Mouse (Mus musculus) limb, embryonic 11.5 days (tissue): ENCODE data around the gene Prg3. TPM values are rescaled to one million over a fixed set of nuclear protein-coding genes. Genes with fewer than 3 reads are reported as not detected.
A peak's percentile ranks its signal among the peaks of the same experiment; 100 is the strongest.

ENCODE experiments used
- ATAC-seq: fragments of 200-750 bp; cut with Nextera tagmentation; 2 replicates; pipeline ENCODE4 v1.8.0; 2017; ENCODE audit warnings: low read depth; ENCODE audit not compliant: insufficient number of reproducible peaks, low FRiP score, low TSS enrichment
- DNase-seq: peaks from one replicate; pipeline ENCODE4 v3.0.0-alpha.2; 2015; ENCODE audit warnings: low spot score
- H3K27ac ChIP-seq: fragments of 300-500 bp; sonication (generic); replicated peaks from 2 replicates; pipeline ENCODE4 v1.5.1; 2014; ENCODE audit warnings: low read depth, mild to moderate bottlenecking, low read length
- H3K27me3 ChIP-seq: fragments of 300-500 bp; sonication (generic); 2 replicates; pipeline ENCODE4 v1.6.1; 2014; ENCODE audit warnings: mild to moderate bottlenecking, low read length, mixed read lengths; ENCODE audit not compliant: control insufficient read depth, insufficient read depth
- H3K36me3 ChIP-seq: fragments of 300-500 bp; sonication (generic); 2 replicates; pipeline ENCODE4 v1.6.1; 2014; ENCODE audit warnings: mild to moderate bottlenecking, low read length, moderate library complexity, mixed read lengths; ENCODE audit not compliant: control insufficient read depth, insufficient read depth
- H3K4me1 ChIP-seq: fragments of 300-500 bp; sonication (generic); 2 replicates; pipeline ENCODE4 v1.6.1; 2014; ENCODE audit warnings: low read length, mixed read lengths; ENCODE audit not compliant: control insufficient read depth, insufficient read depth
- H3K4me2 ChIP-seq: fragments of 300-500 bp; sonication (generic); 2 replicates; pipeline ENCODE4 v1.6.1; 2014; ENCODE audit warnings: low read depth, mild to moderate bottlenecking, moderate library complexity; ENCODE audit not compliant: severe bottlenecking
- H3K4me3 ChIP-seq: fragments of 300-500 bp; sonication (generic); 2 replicates; pipeline ENCODE4 v1.5.1; 2014; ENCODE audit warnings: low read depth, low read length
- H3K9ac ChIP-seq: fragments of 300-500 bp; sonication (generic); 2 replicates; pipeline ENCODE4 v1.6.1; 2014; ENCODE audit warnings: mild to moderate bottlenecking, low read length
- H3K9me3 ChIP-seq: fragments of 300-500 bp; sonication (generic); 2 replicates; pipeline ENCODE4 v1.6.1; 2016; ENCODE audit warnings: low read length; ENCODE audit not compliant: control insufficient read depth
- WGBS: fragments of 180-500 bp; shearing (Covaris S2); extraction: QIAGEN DNeasy Blood & Tissue Kit; methylation state at CpG from one replicate; pipeline ENCODE4 v1.1.7; 2014; 5-methylcytosine and 5-hydroxymethylcytosine counted together
- polyA plus RNA-seq: library from polyadenylated mRNA; unstranded; fragments of >200 nt; fragmentation: Nextera tagmentation; extraction: Ambion mirVana; gene quantifications from 2 replicates; pipeline ENCODE4 v1.2.1, GENCODE M21; 2014

The Prg3 gene
- polyA plus RNA-seq, 1 experiment from 2014 or later, result not detected

DNA sequence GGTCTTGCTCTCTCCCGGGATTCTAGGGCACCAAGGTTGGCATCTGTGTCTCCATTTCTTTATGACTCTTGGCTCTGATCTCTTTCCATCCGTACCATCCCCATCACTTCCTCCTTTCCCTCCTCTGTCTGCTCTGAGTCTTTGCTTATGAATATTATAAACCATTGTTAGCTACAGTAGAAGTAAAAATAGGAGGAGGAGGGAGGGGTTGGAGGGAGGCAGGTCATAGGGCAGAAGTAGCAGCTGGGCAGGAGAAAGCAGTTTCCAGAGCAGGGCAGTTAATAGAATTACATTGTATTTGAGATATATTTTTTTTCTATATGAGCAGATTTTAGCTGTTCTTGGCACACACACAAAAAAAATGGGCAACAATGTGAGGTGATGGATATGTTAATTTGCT is 39.3 kb upstream of the Prg3 start:
- Histone ChIP-seq H3K4me1 (no peaks in the 10 kb centered on the region), H3K9ac (no peak overlapping the region), H3K4me3 (no peak overlapping the region), H3K9me3 (no peaks in the 10 kb centered on the region), H3K36me3 (peaks cover 29% of the 10 kb centered on the region), H3K27me3 (no peaks in the 10 kb centered on the region), H3K27ac (no peak overlapping the region), H3K4me2 (no peak overlapping the region)
- 94% methylated on average over 2 of the region's 2 CpGs for WGBS
- no peak for ATAC-seq
- DNase-seq, result no peak

DNA sequence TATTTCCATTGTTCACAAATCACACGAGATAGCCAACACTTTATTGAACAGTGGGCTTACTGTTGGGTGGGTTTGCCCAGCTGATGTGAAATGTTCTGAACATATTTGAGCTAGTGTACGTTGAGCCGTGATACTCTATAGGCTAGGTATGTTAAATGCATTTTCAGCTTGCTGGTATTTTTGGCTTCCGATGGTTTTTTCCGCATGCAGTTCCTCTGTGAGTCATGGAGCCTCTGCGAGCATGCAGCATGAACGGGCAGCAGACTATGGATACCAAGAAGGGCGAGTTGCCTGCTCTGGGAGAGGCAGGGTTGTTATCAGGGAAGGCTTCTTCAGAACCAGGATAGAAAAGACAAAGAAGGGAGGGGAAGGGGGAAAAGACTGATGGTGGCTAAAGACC is 37.0 kb upstream of the Prg3 start:
- no peak overlapping the region for H3K4me2 ChIP-seq
- ATAC-seq (no peak), DNase-seq (no peak)
- H3K27me3 ChIP-seq, result no peaks in the 10 kb centered on the region
- no peak overlapping the region for H3K4me3 ChIP-seq
- H3K4me1 ChIP-seq, result no peaks in the 10 kb centered on the region
- H3K27ac ChIP-seq, result no peak overlapping the region
- H3K9me3 ChIP-seq, result no peaks in the 10 kb centered on the region
- WGBS, result 96% methylated on average over 8 of the region's 8 CpGs
- H3K36me3 ChIP-seq, result peaks cover 30% of the 10 kb centered on the region
- no peak overlapping the region for H3K9ac ChIP-seq

DNA sequence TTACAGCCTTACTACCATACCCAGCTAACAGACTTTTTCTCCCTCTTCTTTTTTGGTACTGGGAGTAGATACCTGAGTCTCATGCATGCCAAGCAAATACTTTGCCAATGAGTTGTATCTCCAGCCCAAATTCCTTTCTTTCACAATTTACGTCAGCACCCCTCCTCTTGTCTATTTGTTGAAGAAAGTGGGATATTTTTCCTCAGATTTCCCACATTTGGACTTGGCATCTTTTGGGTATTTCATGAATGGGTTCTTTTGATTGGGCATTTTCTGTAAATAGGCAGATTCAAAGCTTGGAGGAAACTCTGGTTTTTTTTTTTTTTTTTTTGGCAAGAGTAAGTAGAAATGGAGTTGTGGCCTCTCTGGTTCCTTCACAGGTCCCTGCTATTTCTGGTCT is 35.8 kb upstream of the Prg3 start:
- H3K27ac ChIP-seq, result no peak overlapping the region
- 91% methylated on average over 1 of the region's 1 CpGs for WGBS
- no peaks in the 10 kb centered on the region for H3K9me3 ChIP-seq
- H3K4me1 ChIP-seq, result no peaks in the 10 kb centered on the region
- H3K4me2 ChIP-seq, result no peak overlapping the region
- H3K4me3 ChIP-seq, result no peak overlapping the region
- DNase-seq (no peak), ATAC-seq (no peak)
- no peak overlapping the region for H3K9ac ChIP-seq
- H3K27me3 ChIP-seq, result no peaks in the 10 kb centered on the region
- H3K36me3 ChIP-seq, result peaks cover 24% of the 10 kb centered on the region

GRCm38 (mm10) chr2:84952693-84953092 is 35.3 kb upstream of the Prg3 start:
- DNase-seq (no peak), ATAC-seq (no peak)
- Histone ChIP-seq H3K9me3 (no peaks in the 10 kb centered on the region), H3K9ac (no peak overlapping the region), H3K36me3 (peaks cover 24% of the 10 kb centered on the region), H3K4me1 (no peaks in the 10 kb centered on the region), H3K27me3 (no peaks in the 10 kb centered on the region), H3K4me2 (no peak overlapping the region), H3K4me3 (no peak overlapping the region), H3K27ac (no peak overlapping the region)
- WGBS, result 84% methylated on average over 4 of the region's 4 CpGs

- no peak for ATAC-seq
- Histone ChIP-seq H3K4me3 (no peak overlapping the region), H3K27me3 (no peaks in the 10 kb centered on the region), H3K9ac (no peak overlapping the region), H3K27ac (no peak overlapping the region), H3K36me3 (peaks cover 10% of the 10 kb centered on the region; the same call in 1 of the 2 replicates), H3K4me1 (no peaks in the 10 kb centered on the region), H3K4me2 (no peak overlapping the region), H3K9me3 (no peaks in the 10 kb centered on the region)
- 96% methylated on average over 9 of the region's 9 CpGs for WGBS
- DNase-seq, result no peak
These were observed 32.6 kb upstream of the Prg3 start for GRCm38 (mm10) chr2:84955435-84955834.

- Histone ChIP-seq H3K4me2 (no peak overlapping the region), H3K4me3 (no peak overlapping the region), H3K36me3 (peaks cover 4% of the 10 kb centered on the region; the same call in 1 of the 2 replicates), H3K9me3 (no peaks in the 10 kb centered on the region), H3K27ac (no peak overlapping the region), H3K9ac (no peak overlapping the region), H3K4me1 (no peaks in the 10 kb centered on the region), H3K27me3 (no peaks in the 10 kb centered on the region)
- DNase-seq, result peak; percentile 55
- WGBS, result 56% methylated on average over 5 of the region's 5 CpGs
- no peak for ATAC-seq
These were observed 31.7 kb upstream of the Prg3 start for GRCm38 (mm10) chr2:84956274-84956673.

DNA sequence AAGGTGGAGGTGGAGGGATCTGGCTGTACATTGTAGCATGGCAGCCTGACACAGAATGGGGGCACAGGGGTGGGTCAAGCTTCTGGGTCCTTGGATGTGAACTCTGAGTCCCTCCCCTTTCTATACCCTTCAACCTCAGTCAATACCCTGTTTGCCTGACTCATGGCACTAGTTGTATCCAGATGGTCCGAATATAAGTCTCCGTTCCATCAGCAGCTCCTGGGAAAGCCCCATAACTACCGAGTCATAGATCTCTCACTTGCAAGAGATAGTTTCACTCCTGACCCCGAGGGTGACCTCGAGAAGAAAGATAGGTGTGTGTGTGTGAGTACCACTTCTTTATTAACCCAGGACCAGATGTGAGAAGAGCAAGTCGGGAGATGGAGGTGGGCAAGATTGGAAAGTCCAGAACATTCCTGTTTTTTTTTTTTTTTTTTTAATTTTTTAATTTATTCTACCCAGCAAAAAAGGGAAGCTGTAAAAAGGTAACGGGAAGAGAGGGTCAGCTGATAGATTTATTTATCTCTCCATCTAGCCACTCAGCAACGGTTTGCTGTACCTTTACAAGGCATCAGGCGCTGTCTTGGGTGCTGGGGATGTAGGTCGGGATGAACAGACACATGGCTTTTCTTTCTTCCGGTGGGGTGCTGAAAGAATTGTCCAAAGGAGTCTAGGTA is 29.3 kb upstream of the Prg3 start:
- no peak for DNase-seq
- Histone ChIP-seq H3K36me3 (0 out of 2 replicates have a peak, but pooled peaks cover 2% of the 10 kb centered on the region), H3K27ac (no peak overlapping the region), H3K27me3 (no peaks in the 10 kb centered on the region), H3K4me1 (no peaks in the 10 kb centered on the region), H3K4me3 (no peak overlapping the region), H3K4me2 (no peak overlapping the region), H3K9ac (no peak overlapping the region), H3K9me3 (no peaks in the 10 kb centered on the region)
- WGBS, result 88% methylated on average over 11 of the region's 11 CpGs
- no peak for ATAC-seq

GRCm38 (mm10) chr2:84961300-84961699 is 26.7 kb upstream of the Prg3 start:
- Histone ChIP-seq H3K9me3 (no peaks in the 10 kb centered on the region), H3K27me3 (no peaks in the 10 kb centered on the region), H3K4me1 (no peaks in the 10 kb centered on the region), H3K4me3 (no peak overlapping the region), H3K4me2 (no peak overlapping the region), H3K27ac (no peak overlapping the region), H3K36me3 (no peaks in the 10 kb centered on the region), H3K9ac (no peak overlapping the region)
- ATAC-seq, result no peak
- 78% methylated on average over 2 of the region's 2 CpGs for WGBS
- DNase-seq, result no peak

GRCm38 (mm10) chr2:84961901-84962300 is 26.1 kb upstream of the Prg3 start:
- Histone ChIP-seq H3K27ac (no peak overlapping the region), H3K27me3 (no peaks in the 10 kb centered on the region), H3K36me3 (no peaks in the 10 kb centered on the region), H3K9me3 (no peaks in the 10 kb centered on the region), H3K4me1 (no peaks in the 10 kb centered on the region), H3K4me2 (no peak overlapping the region), H3K9ac (no peak overlapping the region), H3K4me3 (no peak overlapping the region)
- DNase-seq (no peak), ATAC-seq (no peak)
- 81% methylated on average over 3 of the region's 3 CpGs for WGBS
